Mouse (Mus musculus) brain, embryonic 14.5 days (tissue): ENCODE measurements around the gene Tube1.
A peak's percentile ranks its signal among the peaks of the same experiment; 100 is the strongest.

Source experiments
- CTCF ChIP-seq: fragments of 200-500 bp; IDR thresholded peaks from 2 replicates; pipeline ENCODE4 v1.5.1; 2012; ENCODE audit warnings: inconsistent platforms, mild to moderate bottlenecking, moderate library complexity, borderline replicate concordance; ENCODE audit not compliant: insufficient read depth, insufficient read length; ENCODE audit errors: extremely low read depth
- POLR2A ChIP-seq: fragments of 200-500 bp; IDR thresholded peaks from 2 replicates; pipeline ENCODE4 v1.6.1; 2012; ENCODE audit warnings: mild to moderate bottlenecking, inconsistent platforms, borderline replicate concordance; ENCODE audit not compliant: poor library complexity, insufficient read depth, insufficient read length, severe bottlenecking; ENCODE audit errors: extremely low read depth

DNA sequence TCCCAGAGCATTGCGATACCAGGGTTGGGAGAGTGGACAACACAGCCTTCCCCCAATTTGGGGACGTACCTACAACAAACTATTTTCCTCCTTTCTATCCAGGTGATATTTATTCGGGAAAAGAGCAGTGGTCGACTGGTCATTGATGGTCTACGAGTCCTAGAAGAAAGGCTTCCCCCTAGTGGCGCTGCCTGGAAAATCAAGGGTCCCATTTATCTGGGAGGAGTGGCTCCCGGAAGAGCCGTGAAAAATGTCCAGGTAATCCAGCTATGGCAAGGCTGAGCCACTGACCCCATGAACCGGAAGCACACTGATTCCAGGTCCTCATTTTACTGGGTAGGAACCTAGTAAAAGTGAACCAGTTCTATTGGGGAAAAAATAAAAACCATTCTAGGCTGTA lies 36.8 kb upstream of the Tube1 start:
- no peak for TF ChIP-seq POLR2A
- TF ChIP-seq CTCF: peak; percentile 53; the same call in 1 of the 2 replicates
